Mouse (Mus musculus): ENCODE measurements around the gene Wfikkn2. TPM values are rescaled to one million over a fixed set of nuclear protein-coding genes. Genes with fewer than 3 reads are reported as not detected.

Wfikkn2 gene
- polyA plus RNA-seq, 1 experiment = 0.16 TPM

- Histone ChIP-seq H3K36me3 (ENCODE audit: control insufficient read depth, insufficient read depth, low read length, poor library complexity, severe bottlenecking) (no peaks in the 10 kb centered on the region), H3K4me3 (ENCODE audit: low read depth, low read length) (no peak overlapping the region), H3K4me1 (ENCODE audit: control insufficient read depth, insufficient read depth, low read length) (no peaks in the 10 kb centered on the region), H3K27me3 (ENCODE audit: control insufficient read depth, insufficient read depth, low read length, poor library complexity, severe bottlenecking) (no peaks in the 10 kb centered on the region), H3K9ac (ENCODE audit: low read depth, poor library complexity, severe bottlenecking) (no peak overlapping the region), H3K9me3 (replicated peaks; ENCODE audit: control insufficient read depth, insufficient read depth, low read length, poor library complexity, severe bottlenecking) (no peaks in the 10 kb centered on the region), H3K27ac (ENCODE audit: insufficient read depth, low read length) (no peak overlapping the region)
- TF ChIP-seq EP300 (IDR thresholded peaks at IDR 0.05; ENCODE audit: insufficient read depth, low read depth, low read length) (no peak), CTCF (IDR thresholded peaks at IDR 0.05; ENCODE audit: low read depth, low read length) (no peak), POLR2A (IDR thresholded peaks at IDR 0.05; ENCODE audit: insufficient read depth, low read length) (no peak)
Observed at GRCm38 (mm10) chr11:94230244-94230643, 15.6 kb downstream of the Wfikkn2 start.

DNA sequence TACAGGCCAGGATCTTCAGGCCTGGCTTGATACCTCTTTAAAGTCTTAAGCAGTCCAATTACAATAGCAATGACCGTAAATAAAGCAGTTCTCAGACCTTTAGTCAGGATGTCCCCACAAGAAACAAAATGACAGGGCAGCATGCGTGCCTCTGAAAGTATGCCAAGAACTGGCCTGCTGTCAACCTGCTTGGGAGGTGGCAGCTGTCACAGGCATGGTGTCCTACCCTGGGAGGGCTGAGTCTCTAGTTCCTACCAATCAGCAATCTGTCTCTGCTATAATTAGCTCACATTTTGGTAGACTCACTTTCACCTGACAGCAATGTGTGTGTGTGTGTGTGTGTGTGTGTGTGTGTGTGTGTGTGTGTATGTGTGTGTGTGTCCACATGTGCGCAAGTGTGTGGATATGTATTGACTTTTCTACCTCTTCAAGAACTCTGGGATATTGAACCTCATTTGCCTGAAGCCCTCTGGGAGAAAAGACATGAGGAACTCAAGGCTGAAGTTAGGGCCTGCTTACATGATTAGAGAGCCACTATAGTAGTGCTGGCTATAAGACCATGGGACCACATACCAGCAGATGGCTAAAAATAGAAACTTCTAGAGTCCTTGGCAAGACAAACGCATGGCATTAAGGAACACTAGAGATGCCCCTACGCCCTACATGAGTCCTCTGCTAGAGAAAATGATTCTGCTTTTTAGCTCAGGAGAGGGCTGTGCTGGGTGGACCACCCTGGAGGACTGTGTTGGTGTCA is 16.4 kb downstream of the Wfikkn2 start:
- no peak overlapping the region for H3K4me3 ChIP-seq (ENCODE audit: low read depth, low read length)
- no peak overlapping the region for H3K27ac ChIP-seq (ENCODE audit: insufficient read depth, low read length)
- no peaks in the 10 kb centered on the region for H3K4me1 ChIP-seq (ENCODE audit: control insufficient read depth, insufficient read depth, low read length)
- TF ChIP-seq POLR2A (IDR thresholded peaks at IDR 0.05; ENCODE audit: insufficient read depth, low read length) (no peak), CTCF (IDR thresholded peaks at IDR 0.05; ENCODE audit: low read depth, low read length) (no peak), EP300 (IDR thresholded peaks at IDR 0.05; ENCODE audit: insufficient read depth, low read depth, low read length) (no peak)
- no peak overlapping the region for H3K9ac ChIP-seq (ENCODE audit: low read depth, poor library complexity, severe bottlenecking)
- no peaks in the 10 kb centered on the region for H3K36me3 ChIP-seq (ENCODE audit: control insufficient read depth, insufficient read depth, low read length, poor library complexity, severe bottlenecking)
- H3K9me3 ChIP-seq (replicated peaks; ENCODE audit: control insufficient read depth, insufficient read depth, low read length, poor library complexity, severe bottlenecking) = no peaks in the 10 kb centered on the region
- no peaks in the 10 kb centered on the region for H3K27me3 ChIP-seq (ENCODE audit: control insufficient read depth, insufficient read depth, low read length, poor library complexity, severe bottlenecking)

- Histone ChIP-seq H3K9me3 (replicated peaks; ENCODE audit: control insufficient read depth, insufficient read depth, low read length, poor library complexity, severe bottlenecking) (no peaks in the 10 kb centered on the region), H3K36me3 (ENCODE audit: control insufficient read depth, insufficient read depth, low read length, poor library complexity, severe bottlenecking) (no peaks in the 10 kb centered on the region), H3K27me3 (ENCODE audit: control insufficient read depth, insufficient read depth, low read length, poor library complexity, severe bottlenecking) (no peaks in the 10 kb centered on the region), H3K9ac (ENCODE audit: low read depth, poor library complexity, severe bottlenecking) (no peak overlapping the region), H3K4me3 (ENCODE audit: low read depth, low read length) (no peak overlapping the region), H3K27ac (ENCODE audit: insufficient read depth, low read length) (no peak overlapping the region), H3K4me1 (ENCODE audit: control insufficient read depth, insufficient read depth, low read length) (no peaks in the 10 kb centered on the region)
- TF ChIP-seq EP300 (IDR thresholded peaks at IDR 0.05; ENCODE audit: insufficient read depth, low read depth, low read length) (no peak), POLR2A (IDR thresholded peaks at IDR 0.05; ENCODE audit: insufficient read depth, low read length) (no peak), CTCF (IDR thresholded peaks at IDR 0.05; ENCODE audit: low read depth, low read length) (no peak)
Observed at GRCm38 (mm10) chr11:94228416-94228815, 17.4 kb downstream of the Wfikkn2 start.

DNA sequence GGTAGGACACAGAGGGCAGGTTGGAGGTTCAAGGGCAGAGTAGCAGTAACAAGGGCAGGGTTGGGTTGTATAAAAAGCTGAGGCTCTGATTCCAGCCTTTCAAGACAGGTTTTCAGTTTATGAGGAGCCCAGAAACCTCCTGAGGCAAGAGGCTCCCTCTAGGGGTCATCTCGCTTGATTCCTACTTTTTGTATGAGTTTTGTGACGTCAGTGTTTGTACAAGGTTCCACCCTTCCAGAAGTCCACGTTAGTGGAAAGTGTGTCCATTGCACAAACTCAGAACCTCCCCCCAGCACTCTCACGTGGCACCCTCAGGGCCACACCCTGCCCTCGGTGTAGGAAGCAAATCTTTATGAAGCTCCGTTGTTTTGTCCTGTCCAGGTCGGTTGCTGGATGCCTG is 19.8 kb downstream of the Wfikkn2 start:
- TF ChIP-seq CTCF (IDR thresholded peaks at IDR 0.05; ENCODE audit: low read depth, low read length) (no peak), POLR2A (IDR thresholded peaks at IDR 0.05; ENCODE audit: insufficient read depth, low read length) (no peak), EP300 (IDR thresholded peaks at IDR 0.05; ENCODE audit: insufficient read depth, low read depth, low read length) (no peak)
- H3K27me3 ChIP-seq (ENCODE audit: control insufficient read depth, insufficient read depth, low read length, poor library complexity, severe bottlenecking) = no peaks in the 10 kb centered on the region
- H3K9me3 ChIP-seq (replicated peaks; ENCODE audit: control insufficient read depth, insufficient read depth, low read length, poor library complexity, severe bottlenecking) = no peaks in the 10 kb centered on the region
- H3K4me1 ChIP-seq (ENCODE audit: control insufficient read depth, insufficient read depth, low read length) = no peaks in the 10 kb centered on the region
- no peak overlapping the region for H3K9ac ChIP-seq (ENCODE audit: low read depth, poor library complexity, severe bottlenecking)
- no peak overlapping the region for H3K27ac ChIP-seq (ENCODE audit: insufficient read depth, low read length)
- no peak overlapping the region for H3K4me3 ChIP-seq (ENCODE audit: low read depth, low read length)
- no peaks in the 10 kb centered on the region for H3K36me3 ChIP-seq (ENCODE audit: control insufficient read depth, insufficient read depth, low read length, poor library complexity, severe bottlenecking)

DNA sequence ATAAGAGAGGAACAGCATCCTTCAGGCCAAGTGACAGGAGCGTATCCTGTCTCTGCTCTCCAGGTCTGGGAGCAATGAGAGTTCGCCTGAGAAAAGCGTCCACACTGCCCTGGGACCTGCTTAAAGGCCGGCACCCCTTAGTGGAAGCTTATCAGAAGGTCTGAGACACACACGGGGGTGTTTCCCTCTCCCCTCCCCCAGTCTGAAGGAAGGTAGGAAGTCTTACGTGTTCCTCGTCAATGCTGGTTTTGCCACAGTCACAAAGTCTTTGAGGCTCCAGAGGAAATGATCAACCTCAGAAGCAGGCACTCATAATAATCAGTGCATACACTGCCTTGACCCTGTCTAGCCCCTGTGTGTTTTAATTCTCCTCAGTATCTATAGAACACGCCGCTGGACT is 22.3 kb downstream of the Wfikkn2 start:
- no peaks in the 10 kb centered on the region for H3K36me3 ChIP-seq (ENCODE audit: control insufficient read depth, insufficient read depth, low read length, poor library complexity, severe bottlenecking)
- no peaks in the 10 kb centered on the region for H3K9me3 ChIP-seq (replicated peaks; ENCODE audit: control insufficient read depth, insufficient read depth, low read length, poor library complexity, severe bottlenecking)
- H3K27ac ChIP-seq (ENCODE audit: insufficient read depth, low read length) = no peak overlapping the region
- no peaks in the 10 kb centered on the region for H3K4me1 ChIP-seq (ENCODE audit: control insufficient read depth, insufficient read depth, low read length)
- no peak overlapping the region for H3K4me3 ChIP-seq (ENCODE audit: low read depth, low read length)
- H3K27me3 ChIP-seq (ENCODE audit: control insufficient read depth, insufficient read depth, low read length, poor library complexity, severe bottlenecking) = no peaks in the 10 kb centered on the region
- H3K9ac ChIP-seq (ENCODE audit: low read depth, poor library complexity, severe bottlenecking) = no peak overlapping the region
- TF ChIP-seq EP300 (IDR thresholded peaks at IDR 0.05; ENCODE audit: insufficient read depth, low read depth, low read length) (no peak), POLR2A (IDR thresholded peaks at IDR 0.05; ENCODE audit: insufficient read depth, low read length) (no peak), CTCF (IDR thresholded peaks at IDR 0.05; ENCODE audit: low read depth, low read length) (no peak)

DNA sequence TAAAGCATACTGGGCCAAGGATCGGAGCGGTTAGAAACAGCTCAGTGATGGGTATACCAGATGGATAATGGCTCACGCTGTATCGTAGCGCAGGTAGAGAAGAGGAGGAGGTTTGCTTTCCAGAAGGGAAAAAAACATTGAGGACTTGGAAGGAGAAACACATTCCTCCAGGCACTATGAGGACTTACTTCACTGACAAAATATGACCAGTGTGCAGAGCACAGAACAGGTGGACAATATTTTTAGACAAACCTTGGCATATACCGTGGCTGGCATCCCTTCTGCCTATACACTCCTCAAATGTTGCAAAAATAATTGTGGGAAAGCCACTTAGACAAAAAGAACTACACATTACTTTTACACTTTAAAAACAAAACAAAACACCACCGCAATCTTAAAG is 24.5 kb downstream of the Wfikkn2 start:
- TF ChIP-seq POLR2A (IDR thresholded peaks at IDR 0.05; ENCODE audit: insufficient read depth, low read length) (no peak), CTCF (IDR thresholded peaks at IDR 0.05; ENCODE audit: low read depth, low read length) (no peak), EP300 (IDR thresholded peaks at IDR 0.05; ENCODE audit: insufficient read depth, low read depth, low read length) (no peak)
- Histone ChIP-seq H3K27me3 (ENCODE audit: control insufficient read depth, insufficient read depth, low read length, poor library complexity, severe bottlenecking) (no peaks in the 10 kb centered on the region), H3K9ac (ENCODE audit: low read depth, poor library complexity, severe bottlenecking) (no peak overlapping the region), H3K4me3 (ENCODE audit: low read depth, low read length) (no peak overlapping the region), H3K27ac (ENCODE audit: insufficient read depth, low read length) (no peak overlapping the region), H3K4me1 (ENCODE audit: control insufficient read depth, insufficient read depth, low read length) (no peaks in the 10 kb centered on the region), H3K9me3 (replicated peaks; ENCODE audit: control insufficient read depth, insufficient read depth, low read length, poor library complexity, severe bottlenecking) (no peaks in the 10 kb centered on the region), H3K36me3 (ENCODE audit: control insufficient read depth, insufficient read depth, low read length, poor library complexity, severe bottlenecking) (no peaks in the 10 kb centered on the region)
